Mouse (Mus musculus) heart, adult 2 months (tissue): ENCODE measurements around the gene Mkrn2.

Experiments
- CTCF ChIP-seq: fragments of 200-600 bp; IDR thresholded peaks from 2 replicates; pipeline ENCODE4 v1.8.1; 2022; ENCODE audit warnings: antibody characterized with exemption, mild to moderate bottlenecking, moderate library complexity
- POLR2A ChIP-seq: fragments of 200-500 bp; IDR thresholded peaks from 2 replicates; pipeline ENCODE4 v1.6.1; 2011; ENCODE audit warnings: mild to moderate bottlenecking, low read depth, low read length, control low read depth; ENCODE audit not compliant: insufficient read depth

DNA sequence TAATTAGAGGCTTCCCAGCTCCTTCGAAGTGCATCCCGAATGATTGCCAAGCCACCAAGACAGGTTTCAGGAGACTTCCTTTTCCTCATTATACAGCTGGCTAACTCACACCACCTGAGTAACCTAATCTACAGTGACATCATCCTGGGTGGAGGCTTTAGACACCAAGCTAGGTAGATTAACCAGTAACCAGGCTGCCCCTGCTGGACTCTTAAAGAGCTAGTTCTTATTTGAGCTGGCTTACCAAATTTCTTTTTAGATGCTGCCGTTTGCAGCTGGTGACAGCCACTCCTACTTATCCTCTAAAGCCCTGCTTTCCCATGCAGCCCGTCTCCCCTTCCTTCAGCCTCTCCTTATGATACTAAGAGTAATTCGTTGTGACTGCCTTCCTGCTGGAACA is 9.2 kb upstream of the Mkrn2 start, which contains the start of gene Mkrn2os:
- no peak for TF ChIP-seq CTCF
- no peak for TF ChIP-seq POLR2A
